Mouse (Mus musculus): ENCODE data around the gene Sgms1.

The Sgms1 gene

GRCm38 (mm10) chr19:32180756-32181674 is 208.5 kb downstream of the Sgms1 start:
- no peak for DNase-seq (ENCODE audit: extremely low read depth, low read depth)

DNA sequence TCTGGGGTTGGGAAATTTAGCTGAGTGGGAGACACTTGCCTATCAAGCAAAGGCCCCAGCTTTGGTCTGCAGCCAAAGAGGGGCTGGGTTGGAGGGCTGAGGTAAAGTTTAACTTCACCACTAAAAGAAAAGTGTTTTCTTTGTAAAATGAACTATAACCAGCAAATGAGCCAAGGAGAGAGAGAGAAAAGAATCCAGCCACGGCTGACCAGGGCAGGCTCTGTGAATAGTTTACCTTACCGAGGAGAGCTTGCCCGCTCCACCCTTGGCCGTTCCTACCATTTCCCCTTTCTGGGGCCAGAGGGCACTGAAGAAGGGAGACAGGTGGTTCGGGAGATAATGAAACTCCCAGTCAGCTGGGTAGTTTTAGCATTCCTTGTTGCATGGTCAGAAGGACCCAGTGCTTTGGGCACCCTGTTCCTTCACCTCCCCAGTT is 209.5 kb downstream of the Sgms1 start:
- DNase-seq (ENCODE audit: extremely low read depth, low read depth): peak; percentile 42

DNA sequence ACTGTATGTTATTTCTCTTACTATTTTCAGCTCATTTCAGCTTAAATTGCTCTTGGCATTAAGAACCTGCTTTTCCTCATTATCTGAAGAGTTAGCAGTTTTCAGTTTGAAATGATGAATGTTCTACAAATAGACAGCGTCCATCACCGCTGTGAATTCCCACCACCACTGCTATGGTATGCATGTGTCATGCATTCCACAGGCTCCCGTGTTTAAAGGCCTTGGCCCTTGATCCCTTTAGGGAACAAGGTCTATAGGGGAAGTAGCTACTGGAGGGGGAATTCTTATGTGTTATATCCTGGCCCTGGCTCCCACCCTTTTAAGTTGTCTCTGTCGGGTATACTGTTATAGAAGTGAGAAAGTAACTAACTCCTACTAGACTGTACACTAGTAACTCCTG is 210.0 kb downstream of the Sgms1 start:
- no peak for DNase-seq (ENCODE audit: extremely low read depth, low read depth)

DNA sequence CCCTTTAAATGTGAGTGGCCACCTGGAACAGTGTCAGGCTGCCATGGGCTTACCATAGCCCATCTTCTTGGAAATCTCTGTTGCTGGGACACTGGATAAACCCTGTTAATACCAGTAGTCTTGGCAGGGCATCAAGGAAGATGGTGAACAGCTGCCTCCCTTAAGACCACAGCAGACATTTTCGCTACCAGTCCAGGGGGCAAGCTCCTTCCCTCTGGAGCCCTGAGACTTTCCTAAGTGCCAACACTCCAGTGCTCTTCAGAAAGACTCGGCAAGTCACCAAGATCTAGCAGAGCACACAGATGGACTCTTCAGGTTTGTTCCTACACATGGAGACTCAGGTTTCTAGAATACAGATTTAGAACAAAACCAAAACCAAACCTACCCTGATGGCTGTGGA is 211.4 kb downstream of the Sgms1 start:
- DNase-seq (ENCODE audit: extremely low read depth, low read depth): no peak

- DNase-seq (ENCODE audit: extremely low read depth, low read depth): no peak
Observed at GRCm38 (mm10) chr19:32176458-32176857, 213.1 kb downstream of the Sgms1 start.

GRCm38 (mm10) chr19:32175991-32176390 is 213.5 kb downstream of the Sgms1 start:
- no peak for DNase-seq (ENCODE audit: extremely low read depth, low read depth)

- DNase-seq (ENCODE audit: extremely low read depth, low read depth): no peak
Observed at GRCm38 (mm10) chr19:32175013-32175412, 214.5 kb downstream of the Sgms1 start.

GRCm38 (mm10) chr19:32174561-32174960 is 215.0 kb downstream of the Sgms1 start:
- no peak for DNase-seq (ENCODE audit: extremely low read depth, low read depth)

DNA sequence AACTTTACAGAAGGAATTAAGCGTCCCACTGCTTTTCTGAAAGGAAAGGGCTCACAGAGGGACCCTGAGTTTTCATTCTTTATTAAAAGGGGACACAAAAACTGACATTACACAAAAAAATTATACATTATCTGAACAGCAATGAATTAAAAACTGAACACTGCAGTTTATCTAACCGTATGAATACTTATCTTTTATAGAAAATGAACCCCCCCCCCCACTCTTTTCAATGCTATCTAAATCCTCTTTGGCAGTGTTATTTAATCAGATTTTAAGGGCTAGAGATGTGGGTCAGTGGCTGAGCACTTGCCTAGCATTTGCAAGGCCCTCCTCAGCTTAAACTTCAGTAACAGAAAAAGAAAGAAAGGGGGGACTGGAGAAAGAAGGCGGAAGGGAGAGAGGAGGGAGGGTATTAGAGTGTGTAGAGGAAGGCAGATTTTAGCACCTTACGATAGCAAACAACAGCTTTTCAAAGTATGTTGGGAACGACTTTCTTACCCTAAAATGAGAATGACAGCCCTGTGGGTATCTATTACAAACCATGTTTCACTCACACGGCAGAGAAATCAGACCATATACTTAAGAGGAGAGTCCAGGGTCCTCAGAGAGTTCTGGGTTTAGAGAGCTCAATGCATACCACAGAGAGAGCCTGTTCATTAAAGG is 215.9 kb downstream of the Sgms1 start:
- no peak for DNase-seq (ENCODE audit: extremely low read depth, low read depth)

GRCm38 (mm10) chr19:32172511-32172981 is 217.0 kb downstream of the Sgms1 start:
- DNase-seq (ENCODE audit: extremely low read depth, low read depth): peak; percentile 98

- no peak for DNase-seq (ENCODE audit: extremely low read depth, low read depth)
Observed at GRCm38 (mm10) chr19:32171981-32172380, 217.5 kb downstream of the Sgms1 start.

DNA sequence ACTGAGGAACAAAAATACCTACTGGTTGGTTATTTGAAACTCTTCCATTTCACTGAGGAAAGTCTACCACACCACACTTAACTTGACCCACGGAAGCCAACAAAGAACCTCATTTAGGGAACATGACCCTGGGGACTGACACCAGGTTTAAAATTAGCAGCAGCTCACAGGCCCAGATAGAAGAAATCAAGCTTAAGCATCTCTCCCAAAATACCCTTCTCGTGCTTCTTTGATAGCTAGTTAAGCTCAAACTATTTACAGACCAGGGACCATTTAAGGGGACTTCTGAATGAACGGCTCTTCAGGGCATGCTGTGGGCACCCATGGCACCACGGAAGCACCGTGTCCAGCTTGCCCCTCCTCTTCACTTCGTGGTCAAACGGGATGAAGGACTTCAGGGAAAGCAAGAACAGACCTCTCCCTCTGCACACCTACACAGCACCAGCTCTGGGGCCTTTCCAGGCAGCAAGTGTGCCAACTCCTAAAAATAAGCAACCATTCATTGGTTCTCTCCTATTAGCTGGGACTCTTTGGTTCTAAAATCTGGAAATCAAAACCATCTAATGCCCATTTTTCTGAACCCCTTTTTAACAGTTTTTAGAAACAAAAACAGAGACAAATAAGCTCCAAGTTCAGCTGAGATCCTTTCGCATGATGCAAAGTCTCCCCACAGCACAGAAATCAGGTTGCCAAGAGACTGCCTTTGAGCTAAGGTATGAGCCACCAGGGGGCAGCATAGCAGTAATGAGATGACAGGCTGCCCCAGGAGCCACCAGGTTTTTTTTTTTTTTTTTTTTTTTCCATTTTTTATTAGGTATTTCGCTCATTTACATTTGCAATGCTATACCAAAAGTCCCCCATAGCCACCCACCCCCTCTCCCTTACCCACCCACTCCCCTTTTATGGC is 219.6 kb downstream of the Sgms1 start:
- DNase-seq (ENCODE audit: extremely low read depth, low read depth): peak; percentile 58

DNA sequence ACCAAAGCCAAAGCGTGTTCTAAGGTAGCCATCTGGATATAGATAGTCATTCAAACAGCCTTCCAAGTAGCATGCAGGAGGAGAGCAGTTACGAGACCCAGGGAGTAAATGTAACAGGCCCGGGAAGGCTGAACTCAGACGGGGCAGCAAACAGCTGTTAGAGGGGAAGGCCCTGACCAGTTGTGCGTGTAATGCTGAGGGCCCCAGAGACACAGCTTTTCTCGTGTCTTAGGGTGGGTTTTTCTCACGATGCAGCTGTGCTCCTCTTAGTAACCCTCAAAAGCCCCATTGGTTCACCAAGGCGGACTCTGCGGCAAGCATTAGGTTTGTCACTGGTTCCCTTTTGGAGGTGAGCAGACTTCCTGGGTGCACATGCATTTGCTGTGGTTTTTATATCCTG is 221.5 kb downstream of the Sgms1 start:
- DNase-seq (ENCODE audit: extremely low read depth, low read depth): no peak

DNA sequence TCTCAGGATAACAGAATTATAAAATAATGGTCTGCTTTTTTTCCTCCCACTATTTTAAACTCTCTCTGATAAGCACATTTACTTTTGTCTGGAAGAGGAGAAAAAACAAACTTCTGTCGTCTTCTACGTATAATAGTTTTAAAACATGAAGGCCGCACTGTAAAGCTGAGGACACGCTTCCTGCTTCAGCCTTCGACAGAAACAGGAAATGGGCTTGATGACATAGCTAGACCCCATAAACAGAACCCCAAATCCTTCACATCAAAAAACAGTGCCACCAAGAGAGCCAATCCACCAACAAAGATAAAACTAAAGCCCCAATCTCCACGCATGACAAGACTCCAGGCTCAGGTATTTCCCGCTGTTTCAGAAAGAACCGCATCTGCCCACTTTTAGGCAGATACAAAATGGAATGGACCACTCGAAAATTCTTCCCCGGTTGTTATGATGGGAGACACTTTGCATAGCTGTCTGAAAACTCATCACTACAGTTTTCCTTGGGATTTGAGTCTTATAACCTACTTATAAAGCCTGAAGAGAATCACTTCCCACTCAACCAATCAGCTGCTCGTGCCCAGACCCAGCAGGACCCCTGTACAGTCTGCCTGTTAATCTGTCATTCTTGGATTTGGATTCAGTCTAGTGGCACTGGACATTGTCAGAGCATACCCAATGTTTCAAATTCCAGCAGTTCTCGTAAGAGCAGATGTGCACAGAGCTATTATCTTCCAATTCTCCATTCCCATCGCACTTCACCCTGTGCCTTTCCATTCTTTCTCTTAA is 222.5 kb downstream of the Sgms1 start:
- DNase-seq (ENCODE audit: extremely low read depth, low read depth): no peak

DNA sequence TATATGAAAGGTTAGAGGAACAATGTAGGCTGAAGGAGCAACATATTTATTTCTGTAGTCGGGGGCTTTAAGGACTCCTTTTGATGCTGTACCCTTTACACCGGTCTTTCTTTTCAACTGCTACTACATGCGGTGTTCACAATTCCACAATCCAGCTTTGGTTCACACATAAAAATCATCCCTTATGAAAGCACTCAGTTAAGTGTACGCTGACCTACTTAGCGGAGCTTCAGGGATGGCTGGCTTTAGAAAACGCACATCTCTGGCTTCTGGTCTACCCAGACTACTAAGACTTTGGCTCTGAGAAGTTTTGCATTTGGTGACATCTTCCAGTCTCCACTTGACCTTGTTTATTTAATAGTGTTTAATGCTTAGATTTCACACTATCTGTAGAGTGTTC is 223.8 kb downstream of the Sgms1 start:
- no peak for DNase-seq (ENCODE audit: extremely low read depth, low read depth)

GRCm38 (mm10) chr19:32164128-32164527 is 225.4 kb downstream of the Sgms1 start:
- DNase-seq (ENCODE audit: extremely low read depth, low read depth): no peak

DNA sequence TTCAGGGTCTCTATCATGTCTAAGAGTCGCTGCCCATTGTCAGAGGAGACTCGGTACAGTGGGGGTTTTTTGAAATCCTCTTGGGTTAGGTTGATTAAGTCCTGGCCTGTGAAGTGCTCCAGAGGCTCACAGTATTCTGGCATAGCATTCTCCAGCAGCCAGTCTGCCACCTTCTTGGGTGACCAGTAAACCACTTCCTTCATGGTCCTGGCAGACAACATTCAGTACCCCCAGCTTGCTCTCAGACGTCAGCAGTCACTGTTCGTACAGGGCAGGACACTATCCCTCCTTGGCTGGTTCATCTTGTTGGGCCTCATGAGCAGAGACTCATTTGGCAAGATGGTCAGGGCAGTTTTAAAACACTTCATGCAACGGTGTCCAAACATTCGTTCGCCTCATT is 229.6 kb downstream of the Sgms1 start:
- no peak for DNase-seq (ENCODE audit: extremely low read depth, low read depth)

- DNase-seq (ENCODE audit: extremely low read depth, low read depth): no peak
Observed at GRCm38 (mm10) chr19:32159168-32159567, 230.3 kb downstream of the Sgms1 start.

- DNase-seq (ENCODE audit: extremely low read depth, low read depth): peak; percentile 71
Observed at GRCm38 (mm10) chr19:32157045-32157444, 232.5 kb downstream of the Sgms1 start.

DNA sequence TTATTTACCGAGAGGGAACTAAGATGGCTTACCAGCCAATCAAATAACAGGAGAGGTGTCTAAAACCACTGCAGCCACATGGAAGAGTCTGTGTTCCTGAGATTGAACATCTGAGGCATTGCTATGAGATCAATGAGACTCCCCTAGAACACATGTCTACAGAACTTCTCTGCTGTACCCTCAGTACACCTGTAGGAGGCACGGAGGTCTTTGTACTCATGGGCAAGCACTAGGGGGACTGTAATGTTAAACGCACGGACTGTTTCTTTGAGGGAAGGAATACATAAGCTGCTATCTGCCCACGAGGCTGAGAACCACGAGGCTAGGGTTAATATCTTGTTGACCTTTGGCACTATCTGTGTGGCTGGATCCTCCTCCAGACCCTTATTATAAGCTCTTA is 237.0 kb downstream of the Sgms1 start:
- no peak for DNase-seq (ENCODE audit: extremely low read depth, low read depth)

DNA sequence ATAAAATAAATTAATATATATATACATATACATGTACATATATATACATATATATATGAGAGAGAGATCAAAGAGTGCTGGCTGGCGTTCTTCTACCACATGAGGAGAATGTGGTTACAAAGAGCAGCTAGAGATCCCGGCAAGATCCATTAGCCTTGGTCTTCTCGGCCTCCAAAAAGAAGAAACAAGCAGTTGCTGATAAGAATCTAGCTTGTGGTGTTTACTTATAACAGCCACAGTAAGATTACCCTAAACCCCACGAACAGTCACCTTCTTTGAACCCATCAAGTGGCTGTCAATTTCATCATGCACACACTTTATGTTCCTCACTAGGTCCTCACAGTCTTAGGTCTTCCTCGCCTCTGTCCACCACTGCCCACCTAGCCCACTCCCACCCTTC is 240.8 kb downstream of the Sgms1 start:
- DNase-seq (ENCODE audit: extremely low read depth, low read depth): no peak

All from MEL-GATA-1-ER (cell line).